Mouse (Mus musculus) ES-Bruce4 (cell line): ENCODE measurements around the gene Ttc23l.

Source experiments
- CTCF ChIP-seq: IDR thresholded peaks from one replicate; pipeline ENCODE4 v1.8.1; 2011; ENCODE audit warnings: low read depth, low read length
- EP300 ChIP-seq: IDR thresholded peaks from 2 replicates; pipeline ENCODE4 v1.6.1; 2011; ENCODE audit warnings: low read depth, low read length; ENCODE audit not compliant: insufficient read depth
- POLR2A ChIP-seq: IDR thresholded peaks from one replicate; pipeline ENCODE4 v1.8.1; 2011; ENCODE audit warnings: low read length; ENCODE audit not compliant: insufficient read depth

DNA sequence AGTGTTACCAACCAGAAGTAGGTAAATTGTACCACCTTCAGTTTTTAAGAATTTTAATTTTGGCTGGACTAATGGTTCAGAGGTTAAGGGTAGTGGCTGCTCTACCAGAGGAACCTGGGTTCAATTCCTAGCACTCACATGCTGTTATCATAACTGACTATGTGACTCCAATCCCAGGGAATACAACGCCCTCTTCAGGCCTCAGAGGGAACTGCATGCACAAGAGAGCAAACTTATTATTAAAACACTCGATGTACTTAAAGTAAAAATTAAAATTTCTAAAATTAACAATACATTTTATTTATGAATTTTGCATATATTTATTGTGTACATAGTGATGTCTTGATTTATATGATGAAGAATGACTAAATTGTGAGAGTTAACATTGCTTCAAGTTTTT, 28.1 kb upstream of the Ttc23l start:
- no peak for TF ChIP-seq POLR2A
- no peak for TF ChIP-seq CTCF
- no peak for TF ChIP-seq EP300
